Mouse (Mus musculus) G1E (cell line): Measurements from ENCODE around the gene H2-Ab1.

Experiments
- CTCF ChIP-seq: IDR thresholded peaks from 2 replicates; pipeline ENCODE4 v1.5.1; 2012; ENCODE audit warnings: low read depth, low read length, inconsistent platforms, mixed read lengths
- GATA1 ChIP-seq: IDR thresholded peaks from 2 replicates; pipeline ENCODE4 v1.6.1; 2012; ENCODE audit warnings: borderline replicate concordance, low read length, inconsistent platforms, mixed read lengths
- GATA2 ChIP-seq: IDR thresholded peaks from 2 replicates; pipeline ENCODE4 v1.6.1; 2012; ENCODE audit warnings: low read depth, low read length, inconsistent platforms, borderline replicate concordance
- TAL1 ChIP-seq: conservative IDR thresholded peaks from 2 replicates; pipeline ENCODE4 v1.6.1; 2012; ENCODE audit warnings: low read depth, low read length, inconsistent platforms, mixed read lengths

GRCm38 (mm10) chr17:34247047-34247446, 10.4 kb upstream of the H2-Ab1 start:
- TF ChIP-seq CTCF (no peak), TAL1 (no peak), GATA1 (no peak), GATA2 (no peak)
